Mouse (Mus musculus): ENCODE data around the gene H2al1j.
"Not testable (repeated sequence)": the region's sequence is repeated elsewhere in the genome, so short reads cannot be mapped to it uniquely, and the experiment has no call there.

DNA sequence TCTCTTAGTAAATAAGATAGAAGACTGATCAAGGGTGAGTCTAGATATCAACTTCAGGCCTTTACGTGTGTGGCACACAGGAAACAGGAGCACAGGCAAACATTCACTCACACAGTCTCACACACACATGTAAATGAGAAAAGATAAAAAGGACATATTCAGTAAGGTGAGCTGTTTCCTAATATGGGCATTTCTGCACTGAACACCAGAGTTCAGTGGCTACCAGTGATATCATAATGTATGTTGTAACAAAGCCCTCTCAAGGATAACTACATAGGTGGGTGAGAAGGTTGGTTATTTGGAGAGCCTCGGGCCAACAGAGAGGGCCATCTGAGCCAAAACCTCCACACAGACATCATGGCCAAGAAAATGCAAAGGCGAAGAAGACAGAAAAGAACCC, 25.5 kb upstream of the H2al1j start, which contains the start of gene H2al1b:
- not testable (repeated sequence) for TF ChIP-seq CTCF (IDR thresholded peaks at IDR 0.05; ENCODE audit: low read depth, low read length); POLR2A (IDR thresholded peaks at IDR 0.05; ENCODE audit: borderline replicate concordance, low read depth, low read length)

Data from bone marrow macrophage, adult 2 months (primary cell).